Mouse (Mus musculus): ENCODE measurements around the gene Mindy4. TPM values are rescaled to one million over a fixed set of nuclear protein-coding genes. Genes with fewer than 3 reads are reported as not detected.

Gene Mindy4
- polyA plus RNA-seq, 1 experiment from 2014 or later = 13.9 TPM

- H3K9ac ChIP-seq = no peak overlapping the region
- H3K9me3 ChIP-seq = no peaks in the 10 kb centered on the region
- no peaks in the 10 kb centered on the region for H3K27me3 ChIP-seq (replicated peaks)
- H3K4me1 ChIP-seq = no peaks in the 10 kb centered on the region
- WGBS = 95% methylated on average over 17 of the region's 17 CpGs
- no peak overlapping the region for H3K27ac ChIP-seq
- no peak overlapping the region for H3K4me2 ChIP-seq
- ATAC-seq (replicated peaks) = no peak
- H3K36me3 ChIP-seq (replicated peaks) = no peaks in the 10 kb centered on the region
- no peak overlapping the region for H3K4me3 ChIP-seq
Measured at GRCm38 (mm10) chr6:55323908-55324634, 120.9 kb downstream of the Mindy4 start.

GRCm38 (mm10) chr6:55324785-55325184 is 121.6 kb downstream of the Mindy4 start:
- H3K4me1 ChIP-seq = no peaks in the 10 kb centered on the region
- no peaks in the 10 kb centered on the region for H3K36me3 ChIP-seq (replicated peaks)
- no peak for ATAC-seq (replicated peaks)
- no peak overlapping the region for H3K4me2 ChIP-seq
- no peak overlapping the region for H3K9ac ChIP-seq
- WGBS = 80% methylated on average over 1 of the region's 1 CpGs
- no peaks in the 10 kb centered on the region for H3K9me3 ChIP-seq
- no peak overlapping the region for H3K4me3 ChIP-seq
- no peaks in the 10 kb centered on the region for H3K27me3 ChIP-seq (replicated peaks)
- no peak overlapping the region for H3K27ac ChIP-seq

GRCm38 (mm10) chr6:55326299-55326698 is 123.1 kb downstream of the Mindy4 start:
- H3K4me2 ChIP-seq = no peak overlapping the region
- H3K36me3 ChIP-seq (replicated peaks) = no peaks in the 10 kb centered on the region
- H3K4me3 ChIP-seq = no peak overlapping the region
- H3K9me3 ChIP-seq = no peaks in the 10 kb centered on the region
- H3K27ac ChIP-seq = no peak overlapping the region
- no peak overlapping the region for H3K9ac ChIP-seq
- ATAC-seq (replicated peaks) = no peak
- 85% methylated on average over 4 of the region's 4 CpGs for WGBS
- H3K4me1 ChIP-seq = no peaks in the 10 kb centered on the region
- no peaks in the 10 kb centered on the region for H3K27me3 ChIP-seq (replicated peaks)

GRCm38 (mm10) chr6:55327326-55327725 is 124.1 kb downstream of the Mindy4 start:
- Histone ChIP-seq H3K36me3 (replicated peaks) (no peaks in the 10 kb centered on the region), H3K9ac (no peak overlapping the region), H3K27ac (no peak overlapping the region), H3K4me3 (no peak overlapping the region), H3K9me3 (no peaks in the 10 kb centered on the region), H3K4me2 (no peak overlapping the region), H3K4me1 (peaks cover 1% of the 10 kb centered on the region; the same call in 1 of the 2 replicates), H3K27me3 (replicated peaks) (no peaks in the 10 kb centered on the region)
- 88% methylated on average over 13 of the region's 13 CpGs for WGBS
- ATAC-seq (replicated peaks) = no peak

- no peak overlapping the region for H3K4me3 ChIP-seq
- WGBS = 83% methylated on average over 4 of the region's 4 CpGs
- peaks cover 8% of the 10 kb centered on the region; the same call in 1 of the 2 replicates for H3K4me1 ChIP-seq
Measured at GRCm38 (mm10) chr6:55328179-55328578, 125.0 kb downstream of the Mindy4 start.

GRCm38 (mm10) chr6:55331315-55331714 is 128.1 kb downstream of the Mindy4 start:
- Histone ChIP-seq H3K36me3 (replicated peaks) (no peaks in the 10 kb centered on the region), H3K4me2 (no peak overlapping the region), H3K4me1 (peaks cover 14% of the 10 kb centered on the region; the same call in 1 of the 2 replicates), H3K4me3 (no peak overlapping the region), H3K27ac (no peak overlapping the region), H3K27me3 (replicated peaks) (no peaks in the 10 kb centered on the region), H3K9me3 (no peaks in the 10 kb centered on the region), H3K9ac (no peak overlapping the region)
- 70% methylated on average over 6 of the region's 6 CpGs for WGBS
- no peak for ATAC-seq (replicated peaks)

More at GRCm38 (mm10) chr6:55328179-55328578, 125.0 kb downstream of the Mindy4 start:
- ATAC-seq (replicated peaks) = no peak
- Histone ChIP-seq H3K36me3 (replicated peaks) (no peaks in the 10 kb centered on the region), H3K27ac (no peak overlapping the region), H3K4me2 (no peak overlapping the region), H3K9ac (no peak overlapping the region), H3K27me3 (replicated peaks) (no peaks in the 10 kb centered on the region), H3K9me3 (no peaks in the 10 kb centered on the region)

GRCm38 (mm10) chr6:55332100-55332772 is 129.1 kb downstream of the Mindy4 start:
- Histone ChIP-seq H3K4me2 (no peak overlapping the region), H3K9me3 (no peaks in the 10 kb centered on the region), H3K27ac (no peak overlapping the region), H3K36me3 (replicated peaks) (no peaks in the 10 kb centered on the region), H3K9ac (no peak overlapping the region), H3K27me3 (replicated peaks) (no peaks in the 10 kb centered on the region), H3K4me1 (peaks cover 16% of the 10 kb centered on the region; the same call in 1 of the 2 replicates), H3K4me3 (no peak overlapping the region)
- 45% methylated on average over 5 of the region's 5 CpGs for WGBS
- ATAC-seq (replicated peaks) = no peak

GRCm38 (mm10) chr6:55332773-55333109 is 129.6 kb downstream of the Mindy4 start:
- no peak overlapping the region for H3K4me2 ChIP-seq
- H3K36me3 ChIP-seq (replicated peaks) = no peaks in the 10 kb centered on the region
- no peak overlapping the region for H3K9ac ChIP-seq
- WGBS = 61% methylated on average over 6 of the region's 6 CpGs
- ATAC-seq (replicated peaks) = no peak
- no peak overlapping the region for H3K27ac ChIP-seq
- H3K27me3 ChIP-seq (replicated peaks) = no peaks in the 10 kb centered on the region
- no peaks in the 10 kb centered on the region for H3K9me3 ChIP-seq
- H3K4me1 ChIP-seq = peaks cover 16% of the 10 kb centered on the region; the same call in 1 of the 2 replicates
- H3K4me3 ChIP-seq = no peak overlapping the region

- 21% methylated on average over 12 of the region's 12 CpGs for WGBS
- no peak within 1 kb of the TSS for H3K4me2 ChIP-seq
- no peaks in the 10 kb centered on the region for H3K9me3 ChIP-seq
- H3K36me3 ChIP-seq (replicated peaks) = no peaks in the 10 kb centered on the region
- H3K4me1 ChIP-seq = peaks cover 16% of the 10 kb centered on the region; the same call in 1 of the 2 replicates
- H3K9ac ChIP-seq = no peak within 1 kb of the TSS
- no peak within 1 kb of the TSS for H3K4me3 ChIP-seq
- ATAC-seq (replicated peaks) = peak; percentile 56
- H3K27ac ChIP-seq = no peak within 1 kb of the TSS
- H3K27me3 ChIP-seq (replicated peaks) = no peaks in the 10 kb centered on the region
Measured at GRCm38 (mm10) chr6:55335989-55336514, 132.9 kb downstream of the Mindy4 start, which contains the start of gene Aqp1. Gene Aqp1 (plus strand): TSS chr6:55336432.

- Histone ChIP-seq H3K9ac (no peak overlapping the region), H3K4me2 (no peak overlapping the region), H3K36me3 (replicated peaks) (no peaks in the 10 kb centered on the region), H3K9me3 (no peaks in the 10 kb centered on the region), H3K27ac (no peak overlapping the region), H3K4me1 (peaks cover 15% of the 10 kb centered on the region; the same call in 1 of the 2 replicates), H3K27me3 (replicated peaks) (no peaks in the 10 kb centered on the region), H3K4me3 (no peak overlapping the region)
- WGBS = 81% methylated on average over 5 of the region's 5 CpGs
- ATAC-seq (replicated peaks) = no peak
Measured at GRCm38 (mm10) chr6:55337242-55337641, 134.1 kb downstream of the Mindy4 start.

GRCm38 (mm10) chr6:55338077-55338476 is 134.9 kb downstream of the Mindy4 start:
- no peak overlapping the region for H3K4me2 ChIP-seq
- no peak overlapping the region for H3K27ac ChIP-seq
- H3K9me3 ChIP-seq = no peaks in the 10 kb centered on the region
- no peaks in the 10 kb centered on the region for H3K27me3 ChIP-seq (replicated peaks)
- H3K9ac ChIP-seq = no peak overlapping the region
- WGBS = 61% methylated on average over 6 of the region's 6 CpGs
- H3K4me1 ChIP-seq = peaks cover 8% of the 10 kb centered on the region; the same call in 1 of the 2 replicates
- no peak for ATAC-seq (replicated peaks)
- no peak overlapping the region for H3K4me3 ChIP-seq
- H3K36me3 ChIP-seq (replicated peaks) = no peaks in the 10 kb centered on the region

- H3K27ac ChIP-seq = no peak overlapping the region
- no peaks in the 10 kb centered on the region for H3K36me3 ChIP-seq (replicated peaks)
- H3K4me3 ChIP-seq = no peak overlapping the region
- no peak overlapping the region for H3K9ac ChIP-seq
- no peak for ATAC-seq (replicated peaks)
- H3K27me3 ChIP-seq (replicated peaks) = no peaks in the 10 kb centered on the region
- no peak overlapping the region for H3K4me2 ChIP-seq
- WGBS = 80% methylated on average over 9 of the region's 9 CpGs
- H3K4me1 ChIP-seq = peaks cover 8% of the 10 kb centered on the region; the same call in 1 of the 2 replicates
- no peaks in the 10 kb centered on the region for H3K9me3 ChIP-seq
Measured at GRCm38 (mm10) chr6:55338934-55339825, 136.0 kb downstream of the Mindy4 start.

Measured in midbrain, embryonic 15.5 days (tissue).